Mouse (Mus musculus) heart, embryonic 13.5 days (tissue): ENCODE data around the gene Vmn2r54. TPM values are rescaled to one million over a fixed set of nuclear protein-coding genes. Genes with fewer than 3 reads are reported as not detected.
"Not testable (repeated sequence)": the region's sequence is repeated elsewhere in the genome, so short reads cannot be mapped to it uniquely, and the experiment has no call there.

Source experiments
- ATAC-seq: fragments of 200-750 bp; cut with Nextera tagmentation; 2 replicates; pipeline ENCODE4 v1.8.0; 2017; ENCODE audit warnings: moderate TSS enrichment; ENCODE audit not compliant: insufficient number of reproducible peaks, low FRiP score, low TSS enrichment; ENCODE audit errors: extremely low read depth
- H3K27ac ChIP-seq: fragments of 300-500 bp; sonication (generic); replicated peaks from 2 replicates; pipeline ENCODE4 v1.5.1; 2015; ENCODE audit warnings: moderate library complexity, mild to moderate bottlenecking, inconsistent platforms
- H3K27me3 ChIP-seq: fragments of 300-500 bp; sonication (generic); replicated peaks from 2 replicates; pipeline ENCODE4 v1.6.1; 2015; ENCODE audit warnings: mild to moderate bottlenecking, inconsistent platforms
- H3K36me3 ChIP-seq: fragments of 300-500 bp; sonication (generic); 2 replicates; pipeline ENCODE4 v1.6.1; 2015; ENCODE audit warnings: mild to moderate bottlenecking, inconsistent platforms
- H3K4me1 ChIP-seq: fragments of 300-500 bp; sonication (generic); 2 replicates; pipeline ENCODE4 v1.6.1; 2015; ENCODE audit warnings: inconsistent platforms
- H3K4me2 ChIP-seq: fragments of 300-500 bp; sonication (generic); 2 replicates; pipeline ENCODE4 v1.6.1; 2015; ENCODE audit warnings: inconsistent platforms, mild to moderate bottlenecking, moderate library complexity
- H3K4me3 ChIP-seq: fragments of 300-500 bp; sonication (generic); 2 replicates; pipeline ENCODE4 v1.5.1; 2015; ENCODE audit warnings: moderate library complexity, mild to moderate bottlenecking, inconsistent platforms
- H3K9ac ChIP-seq: fragments of 300-500 bp; sonication (generic); 2 replicates; pipeline ENCODE4 v1.6.1; 2015; ENCODE audit warnings: inconsistent platforms, mild to moderate bottlenecking, moderate library complexity
- H3K9me3 ChIP-seq: fragments of 300-500 bp; sonication (generic); 2 replicates; pipeline ENCODE4 v1.6.1; 2016; ENCODE audit warnings: inconsistent platforms
- WGBS: fragments of 180-500 bp; shearing (Covaris S2); methylation state at CpG from one replicate; pipeline ENCODE4 v1.1.7; 2015; ENCODE audit warnings: mixed read lengths; 5-methylcytosine and 5-hydroxymethylcytosine counted together
- polyA plus RNA-seq: library from polyadenylated mRNA; unstranded; fragments of >200 nt; fragmentation: Nextera tagmentation; extraction: Ambion mirVana; gene quantifications from 2 replicates; pipeline ENCODE4 v1.2.1, GENCODE M21; 2015

Vmn2r54 gene
- not detected in 2 replicates for polyA plus RNA-seq

DNA sequence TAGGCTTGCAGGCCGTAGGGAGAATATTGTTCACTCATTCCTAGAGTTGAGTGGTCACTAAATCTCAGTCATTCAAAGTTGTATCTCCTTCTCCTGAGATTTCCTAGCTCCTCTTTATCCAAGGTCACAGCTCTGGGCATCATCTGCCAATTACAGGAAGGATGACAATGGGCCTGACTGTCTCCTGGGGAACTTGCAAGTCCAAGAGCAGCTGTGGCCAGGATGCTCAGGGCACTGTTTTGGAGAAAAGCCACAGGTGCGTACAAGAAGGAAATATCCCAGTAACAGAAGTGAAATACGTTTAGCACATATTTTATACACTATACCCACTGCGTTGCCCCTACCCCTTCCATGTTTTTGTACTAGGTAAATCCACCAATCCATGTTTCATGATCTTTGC, at the start of gene Vmn2r54:
Vmn2r54 (minus strand) TSS at position 101 of the 400 bp plus-strand sequence.
- H3K9ac ChIP-seq, H3K4me3 ChIP-seq, H3K4me1 ChIP-seq, ATAC-seq, H3K36me3 ChIP-seq, H3K27me3 ChIP-seq, H3K9me3 ChIP-seq, H3K27ac ChIP-seq, H3K4me2 ChIP-seq: not testable (repeated sequence)
- whole genome bisulfite sequencing = 79% methylated on average over 3 of the region's 4 CpGs

DNA sequence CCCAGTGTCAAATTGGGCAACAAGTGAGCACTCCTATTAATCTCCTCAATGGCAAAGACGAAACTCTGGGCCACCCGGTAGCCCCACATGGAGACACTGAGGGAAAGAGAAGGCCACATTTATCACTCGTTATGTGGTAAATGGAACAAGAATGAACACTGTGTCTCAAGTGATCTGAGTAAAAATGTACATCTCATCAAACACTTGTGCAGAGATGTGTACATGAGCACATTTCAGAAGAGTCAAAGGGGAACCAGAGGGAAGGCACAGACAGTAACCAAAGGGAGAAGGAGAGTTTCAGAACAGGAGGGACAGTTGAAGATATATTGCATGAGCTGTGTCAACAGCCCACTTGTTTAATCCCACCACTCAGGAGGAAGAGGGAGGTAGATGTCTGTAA, 44.8 kb upstream of the Vmn2r54 start, which contains the start of gene Vmn2r55:
Vmn2r55 (minus strand) TSS at position 101 of the 400 bp plus-strand sequence.
- H3K9me3 ChIP-seq, H3K27ac ChIP-seq, H3K4me1 ChIP-seq, H3K4me2 ChIP-seq, H3K36me3 ChIP-seq, H3K27me3 ChIP-seq, H3K9ac ChIP-seq, ATAC-seq, H3K4me3 ChIP-seq: not testable (repeated sequence)
- WGBS = 79% methylated on average over 3 of the region's 3 CpGs

DNA sequence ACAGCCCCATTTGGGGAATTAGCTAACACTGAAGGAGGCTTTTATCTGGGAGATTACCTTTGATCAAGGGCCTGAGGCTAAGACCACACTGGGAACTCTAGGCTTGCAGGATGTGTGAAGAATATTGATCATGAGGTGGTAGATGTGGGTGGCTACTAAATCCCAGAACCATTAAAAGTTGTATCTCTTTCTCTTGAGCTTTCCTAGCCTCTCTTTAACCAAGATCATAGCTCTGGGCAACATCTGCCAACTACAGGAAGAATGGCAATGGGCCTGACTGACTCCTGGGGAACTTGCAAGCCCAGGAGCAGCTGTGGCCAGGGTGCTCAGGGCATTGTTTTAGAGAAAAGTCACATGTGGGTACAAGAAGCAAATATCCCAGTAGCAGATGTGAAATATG, 31.4 kb downstream of the Vmn2r54 start, which contains the start of gene Vmn2r53:
Vmn2r53 (minus strand) TSS at position 101 of the 400 bp plus-strand sequence.
- Histone ChIP-seq H3K27me3 (no peaks in the 10 kb centered on the region), H3K4me1 (no peaks in the 10 kb centered on the region), H3K4me2 (no peak within 1 kb of the TSS), H3K36me3 (no peaks in the 10 kb centered on the region), H3K4me3 (no peak within 1 kb of the TSS), H3K27ac (no peak within 1 kb of the TSS), H3K9ac (no peak within 1 kb of the TSS), H3K9me3 (peaks cover 14% of the 10 kb centered on the region; the same call in 1 of the 2 replicates)
- ATAC-seq = no peak

Other genes starting within 250 kb of the Vmn2r54 start
- gene Zfp551, start 217.6 kb downstream of the Vmn2r54 start, polyA plus RNA-seq = 2.4 and 2.9 TPM in 2 replicates
- 13.2 and 13.9 TPM in 2 replicates for gene Zfp606, start 162.0 kb downstream of the Vmn2r54 start, polyA plus RNA-seq
- not detected in 2 replicates for gene 2900092C05Rik, start 127.8 kb downstream of the Vmn2r54 start, polyA plus RNA-seq
- gene Vmn2r53, start 31.5 kb downstream of the Vmn2r54 start, polyA plus RNA-seq = not detected in 2 replicates
- not detected in 2 replicates for gene Vmn2r55, start 44.7 kb upstream of the Vmn2r54 start, polyA plus RNA-seq
- not detected in 2 replicates for gene Vmn2r56, start 94.7 kb upstream of the Vmn2r54 start, polyA plus RNA-seq
- 6.5 and 8.2 TPM in 2 replicates for gene Zscan18, start 163.3 kb upstream of the Vmn2r54 start, polyA plus RNA-seq
- gene Zfp329, start 178.5 kb upstream of the Vmn2r54 start, polyA plus RNA-seq = 10.2 and 11.6 TPM in 2 replicates
- gene Zfp110, start 194.4 kb upstream of the Vmn2r54 start, polyA plus RNA-seq = 19.0 and 21.0 TPM in 2 replicates
- 2.3 and 3.2 TPM in 2 replicates for gene Zfp128, start 240.9 kb upstream of the Vmn2r54 start, polyA plus RNA-seq